Mouse (Mus musculus) ZHBTc4 (cell line): Measurements from ENCODE around the gene Urb2.

Experiments
- DNase-seq: peaks from one replicate; pipeline ENCODE4 v3.0.0-alpha.2; 2011; ENCODE audit warnings: low read depth, low spot score

Urb2 gene

DNA sequence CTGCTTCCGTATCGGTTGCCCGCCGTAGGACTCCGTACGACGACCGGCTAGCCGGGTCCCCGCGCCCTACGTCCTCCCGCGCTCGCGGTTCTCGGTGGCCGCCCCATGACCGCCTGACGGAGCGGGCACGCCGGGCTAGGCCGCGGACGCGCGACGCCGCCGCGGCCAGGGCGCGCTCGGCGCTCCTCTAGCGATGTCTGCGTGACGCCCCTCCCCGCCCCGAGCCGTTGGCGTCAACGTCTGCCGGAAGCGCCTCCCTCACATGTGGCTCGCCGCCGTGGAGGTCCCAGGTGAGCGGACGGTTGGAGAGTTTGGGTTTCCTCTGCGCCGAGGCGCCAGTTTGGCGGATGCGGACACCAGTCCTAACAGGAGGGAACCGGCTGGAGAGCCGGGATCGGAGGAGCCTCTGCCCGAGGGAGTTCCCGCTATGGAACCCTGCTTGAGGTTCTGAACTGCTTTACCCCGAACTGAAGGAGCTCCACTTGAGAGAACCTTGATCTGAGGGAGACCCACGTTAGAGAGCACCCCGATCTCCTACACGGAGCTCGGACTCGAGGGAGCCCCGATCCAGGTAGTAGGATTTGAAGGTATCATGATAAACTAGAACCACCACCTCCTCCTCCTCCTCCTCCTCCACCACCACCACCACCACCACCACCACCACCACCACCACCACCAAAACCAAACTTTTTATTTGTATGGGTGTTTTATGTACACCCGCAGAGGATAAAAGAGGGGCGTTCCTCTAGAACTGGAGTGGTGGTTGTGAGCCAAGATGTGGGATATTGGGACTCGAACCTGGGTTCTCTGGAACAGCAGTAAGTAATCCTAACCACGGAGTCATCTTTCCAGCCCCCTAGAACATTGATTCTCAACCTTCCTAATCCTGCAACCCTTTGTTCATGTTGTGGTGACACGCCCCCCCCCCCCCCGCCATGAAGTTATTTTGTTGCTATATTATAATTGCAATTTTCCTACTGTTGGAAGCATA lies at the start of gene Urb2, which contains the start of gene Taf5l:
Gene Urb2, plus strand, starts transcription at position 272 of the 991 bp plus-strand sequence.
Gene Taf5l, minus strand, starts transcription at position 161 of the 991 bp plus-strand sequence.
- peak; percentile 97 for DNase-seq

DNA sequence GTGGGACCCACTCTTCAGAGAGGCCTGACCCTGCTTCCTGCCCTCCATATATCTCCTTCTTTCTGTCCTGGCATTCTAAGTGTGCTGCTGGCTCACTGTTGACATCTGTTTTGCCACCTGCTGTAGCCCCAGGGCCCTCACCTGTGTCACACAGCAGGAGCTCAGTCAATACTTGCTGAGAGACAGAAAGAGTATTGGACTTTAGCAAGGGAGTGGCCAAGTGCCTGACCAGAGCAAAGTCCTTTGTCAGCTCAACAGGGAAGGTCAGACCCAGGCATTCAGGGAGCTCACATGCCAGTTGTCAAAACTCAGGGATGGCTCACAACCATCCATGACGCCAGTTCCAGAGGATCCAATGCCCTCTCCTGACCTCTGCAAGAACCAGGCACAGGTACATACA lies 47.8 kb upstream of the Urb2 start:
- peak; percentile 30 for DNase-seq

DNA sequence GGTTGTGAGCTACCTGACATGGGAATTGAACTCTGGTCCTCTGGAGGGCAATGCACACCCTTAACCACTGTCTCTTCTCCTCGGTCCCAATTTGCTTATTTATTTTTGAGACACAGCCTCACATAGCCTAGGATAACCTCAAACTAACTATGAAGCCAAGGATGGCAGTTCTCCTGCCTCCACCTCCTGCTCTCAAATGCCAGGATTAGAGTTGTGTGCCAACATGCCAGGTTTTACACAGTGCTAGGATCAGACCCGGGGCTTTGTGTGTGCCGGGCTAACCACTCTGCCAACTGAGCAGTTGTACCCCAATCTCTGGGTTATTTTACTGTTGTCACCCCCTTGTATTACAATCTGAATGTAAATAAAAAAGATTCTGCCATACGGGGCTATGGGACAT lies 43.8 kb upstream of the Urb2 start:
- no peak for DNase-seq

DNA sequence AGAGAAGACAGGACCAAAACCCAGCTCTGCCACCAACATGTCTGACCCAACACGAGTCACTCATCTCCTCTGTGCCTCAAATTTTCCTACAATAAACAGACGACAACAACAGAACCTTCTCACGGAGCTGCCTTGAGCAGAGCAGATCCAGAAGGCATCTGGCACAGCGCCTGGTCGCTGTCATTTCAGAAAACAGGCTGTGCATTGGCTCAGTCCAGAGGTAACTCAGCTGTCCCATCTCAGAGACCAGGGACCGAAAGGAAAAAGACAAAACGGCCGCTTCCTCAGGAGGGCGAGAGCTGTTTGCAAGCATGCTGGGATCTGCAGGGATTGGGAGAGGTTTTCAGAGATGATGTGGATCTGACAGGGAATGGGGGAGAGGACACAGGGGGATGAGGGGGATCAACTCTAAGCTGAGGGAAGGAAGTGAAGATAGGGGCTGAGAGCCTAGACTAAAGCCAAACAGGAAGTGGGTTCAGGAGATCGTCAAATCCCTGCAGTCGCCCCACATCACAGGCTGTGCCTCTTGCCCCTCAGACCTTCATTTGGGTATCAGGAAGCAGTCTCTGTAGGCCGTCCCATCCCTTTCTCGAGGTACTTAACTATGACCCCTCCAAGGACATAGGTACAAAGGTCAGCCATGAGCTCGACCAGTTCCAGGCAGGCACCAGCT lies 43.0 kb upstream of the Urb2 start:
- DNase-seq: peak; percentile 29

- DNase-seq: no peak
Measured at GRCm38 (mm10) chr8:123978926-123979325, 42.4 kb upstream of the Urb2 start.

DNA sequence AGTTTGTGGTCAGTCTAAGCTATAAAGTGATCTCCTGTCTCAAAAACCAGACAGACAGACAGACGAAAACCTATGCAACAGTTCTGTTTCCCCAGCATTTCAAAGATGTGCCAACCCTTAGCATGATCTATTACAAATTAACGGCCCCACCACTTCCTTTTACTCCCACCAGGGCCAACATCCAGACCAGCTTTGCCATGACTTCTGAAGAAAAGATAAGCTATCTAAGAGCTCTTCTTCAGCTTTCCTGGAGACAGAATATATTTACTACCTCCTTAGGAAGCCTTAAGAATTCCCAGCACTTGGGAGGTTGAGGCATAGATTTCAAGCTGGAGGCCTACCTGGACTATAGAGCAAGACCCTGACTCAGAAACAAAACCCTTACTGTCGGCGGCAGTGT lies 41.1 kb upstream of the Urb2 start:
- no peak for DNase-seq

DNA sequence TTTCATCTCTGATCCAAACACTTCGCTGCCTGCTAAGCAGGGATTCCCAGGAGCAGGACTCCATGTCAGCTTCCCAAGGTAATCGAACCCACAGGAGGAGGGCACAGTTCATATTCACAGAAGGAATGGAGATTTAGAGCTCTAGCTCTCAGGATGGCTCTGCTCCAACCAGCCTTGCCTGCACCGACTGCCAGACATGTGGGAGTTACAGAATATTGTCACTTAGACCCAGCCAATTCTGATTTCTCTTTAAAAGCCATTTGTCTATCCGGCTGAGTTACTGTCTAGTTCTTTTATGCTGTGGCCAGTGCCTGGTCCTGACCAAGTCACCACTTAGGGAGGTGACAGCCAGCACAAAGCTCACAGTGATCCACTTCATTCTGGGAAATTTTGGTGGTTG lies 39.6 kb upstream of the Urb2 start:
- no peak for DNase-seq

GRCm38 (mm10) chr8:123982291-123982793 lies 39.0 kb upstream of the Urb2 start:
- peak; percentile 69 for DNase-seq

DNA sequence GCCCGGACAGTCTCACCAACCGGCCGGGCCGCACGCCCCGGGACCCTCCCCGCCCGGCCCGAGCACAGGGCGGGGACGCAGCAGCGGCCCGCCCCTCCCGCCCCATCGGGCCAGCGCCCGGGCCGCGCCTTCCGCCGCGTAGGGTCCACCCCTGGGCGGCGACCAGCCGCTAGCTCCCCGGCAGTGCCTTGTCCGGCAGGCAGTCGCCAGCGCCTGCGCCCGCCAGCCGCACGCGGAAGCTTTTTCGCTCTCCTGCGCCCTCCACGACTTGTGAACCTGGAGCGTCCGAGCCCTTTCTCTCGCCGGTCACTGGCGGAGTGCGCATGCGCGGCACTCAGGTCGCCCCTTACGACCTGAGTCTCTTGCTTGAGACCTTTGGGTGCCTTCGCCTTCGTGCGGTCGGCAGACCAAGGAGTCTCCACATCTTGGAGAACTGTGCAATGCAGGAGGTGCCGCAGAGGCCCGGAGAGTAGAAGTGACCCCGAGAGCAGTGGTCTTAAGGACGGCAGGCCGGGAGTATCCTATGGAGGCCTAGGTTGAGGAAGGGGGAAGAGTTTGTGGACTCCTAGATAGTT lies 38.4 kb upstream of the Urb2 start, which contains the start of gene Abcb10:
Gene Abcb10, minus strand, starts transcription at position 297 of the 575 bp plus-strand sequence.
- DNase-seq: peak; percentile 95

- DNase-seq: peak; percentile 23
Measured at GRCm38 (mm10) chr8:123988605-123989038, 32.7 kb upstream of the Urb2 start.

DNA sequence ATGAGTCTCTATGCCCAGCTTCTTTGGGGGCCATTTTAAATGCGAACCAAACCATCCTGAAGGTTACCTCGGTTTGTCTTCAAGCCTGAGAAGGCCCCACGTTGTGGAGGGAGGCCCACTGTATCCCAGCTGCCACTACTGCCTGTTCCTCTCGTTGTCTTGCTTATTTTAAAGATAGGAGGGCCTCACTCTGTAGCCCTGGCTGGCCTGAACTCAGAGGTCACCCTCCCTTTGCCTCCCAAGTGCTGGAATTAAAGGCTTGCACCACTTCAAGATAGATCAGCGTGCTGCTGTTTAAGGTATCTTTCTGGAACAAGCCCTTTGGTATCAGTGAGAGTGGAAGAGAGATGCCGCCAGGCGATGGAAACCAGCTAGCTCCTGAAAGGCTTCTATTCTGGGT lies 32.2 kb upstream of the Urb2 start:
- DNase-seq: no peak

GRCm38 (mm10) chr8:123990277-123991049 lies 30.8 kb upstream of the Urb2 start:
- no peak for DNase-seq

- no peak for DNase-seq
Measured at GRCm38 (mm10) chr8:123992587-123992986, 28.7 kb upstream of the Urb2 start.

- peak; percentile 40 for DNase-seq
Measured at GRCm38 (mm10) chr8:123993597-123993996, 27.7 kb upstream of the Urb2 start.

DNA sequence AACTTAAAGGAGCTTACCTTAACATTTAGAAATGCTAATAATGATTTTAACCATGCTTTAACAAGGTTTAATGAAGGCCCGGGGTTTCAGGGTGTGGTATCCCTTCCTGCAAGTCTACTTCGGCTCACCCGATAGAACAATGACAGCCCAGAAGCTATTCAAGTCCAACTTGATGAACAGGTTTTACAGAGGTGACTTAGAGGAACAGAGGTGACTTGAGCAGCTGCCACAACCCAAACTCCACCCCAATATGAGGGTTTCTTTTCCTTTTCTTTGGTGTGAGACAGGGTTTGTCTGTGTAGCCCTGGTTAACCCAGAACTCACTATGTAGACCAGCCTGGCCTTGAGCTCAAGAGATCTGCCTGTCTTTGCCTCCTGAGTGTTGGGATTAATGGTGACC lies 27.3 kb upstream of the Urb2 start:
- peak; percentile 53 for DNase-seq

DNA sequence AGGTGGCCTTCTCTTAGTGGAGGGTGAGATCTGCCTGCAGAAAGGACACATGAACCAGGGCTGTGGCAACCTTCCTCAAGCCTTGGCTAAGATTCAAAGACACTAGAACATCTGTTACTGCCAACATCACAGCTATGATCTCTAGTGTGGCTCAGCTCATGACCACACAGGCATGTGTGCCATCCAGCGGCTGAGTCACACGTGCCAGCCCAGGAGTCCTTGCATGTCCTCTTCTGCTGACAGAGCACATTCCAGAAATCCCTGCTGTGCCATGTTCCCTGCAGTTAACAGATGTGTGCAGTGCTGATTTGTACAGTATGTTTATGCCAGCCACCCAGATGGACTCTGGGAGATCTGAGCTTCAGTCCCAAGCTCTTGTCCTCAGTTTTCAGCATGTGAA lies 21.7 kb upstream of the Urb2 start:
- no peak for DNase-seq

DNA sequence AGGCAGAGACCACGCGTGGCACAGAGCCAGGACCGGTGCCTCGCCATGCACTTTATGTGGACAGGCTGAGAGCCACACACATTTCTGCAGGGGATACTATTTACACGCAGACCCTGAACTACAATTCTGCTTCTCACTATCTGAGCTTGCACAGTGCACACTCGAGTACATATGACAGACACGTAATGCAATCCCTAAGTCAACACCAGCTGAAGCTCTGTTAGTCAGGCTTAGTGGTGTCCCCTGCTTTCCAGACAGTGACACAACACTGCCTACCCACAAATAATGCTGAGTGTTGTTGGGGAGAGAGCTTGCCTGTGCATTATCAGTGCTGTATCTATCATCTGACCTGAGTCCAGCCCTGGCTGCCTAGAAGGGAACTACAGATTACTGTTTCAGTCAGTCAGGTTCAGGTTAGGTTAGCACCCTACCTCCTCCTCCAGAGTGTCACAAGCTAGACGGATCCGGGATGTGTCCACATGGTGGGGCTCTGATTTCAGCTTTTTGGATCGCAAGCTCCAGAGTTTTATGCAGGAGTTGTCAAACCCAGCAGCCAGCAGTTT lies 18.7 kb upstream of the Urb2 start:
- DNase-seq: no peak

DNA sequence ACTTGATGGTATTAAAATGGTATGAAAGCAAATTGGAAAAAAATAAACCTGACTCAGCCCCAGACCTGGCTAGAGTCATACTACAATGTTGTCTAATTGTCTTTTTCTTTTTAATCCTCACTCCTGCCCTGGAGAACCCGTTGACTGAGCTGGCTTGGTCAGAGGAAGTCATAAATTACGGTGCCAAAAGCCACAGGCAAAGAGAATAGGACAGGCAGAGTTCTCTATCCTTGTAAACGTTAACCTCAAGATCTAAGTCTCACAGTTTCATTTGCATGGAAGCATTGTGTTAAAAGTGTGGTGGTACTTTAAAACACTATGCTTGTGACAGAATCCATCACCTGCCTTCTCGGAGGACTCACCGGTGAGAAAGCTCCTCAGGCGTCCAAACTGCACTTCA lies 13.5 kb upstream of the Urb2 start:
- DNase-seq: no peak

GRCm38 (mm10) chr8:124011580-124011979 lies 9.7 kb upstream of the Urb2 start:
- peak; percentile 71 for DNase-seq

DNA sequence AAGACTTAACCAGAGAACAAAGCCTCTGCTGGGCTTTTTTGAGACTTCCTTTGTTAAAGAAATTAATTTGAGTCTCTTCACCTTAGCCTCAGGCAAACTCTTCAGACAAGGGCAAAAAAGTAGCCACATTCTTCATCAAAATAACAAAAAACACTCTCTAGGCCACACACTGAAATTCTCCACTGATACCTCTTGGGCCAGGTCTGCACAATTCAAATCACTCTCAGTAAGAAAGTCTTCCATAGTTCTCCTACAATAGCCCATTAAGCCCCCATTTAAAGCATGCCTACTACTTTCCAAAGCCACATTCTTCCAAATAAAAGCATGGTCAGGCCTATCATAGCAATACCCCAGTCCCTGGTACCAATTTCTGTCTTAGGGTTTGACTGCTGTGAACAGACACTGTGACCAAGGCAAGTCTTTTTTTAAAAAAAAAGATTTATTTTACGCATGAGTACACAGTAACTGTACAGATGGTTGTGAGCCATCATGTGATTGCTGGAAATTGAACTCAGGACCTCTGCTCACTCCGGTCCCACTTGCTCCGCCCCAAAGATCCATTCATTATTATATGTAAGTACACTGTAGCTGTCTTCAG lies 9.2 kb upstream of the Urb2 start:
- DNase-seq: peak; percentile 88
